Mouse (Mus musculus): ENCODE measurements around the gene Tob2. TPM values are rescaled to one million over a fixed set of nuclear protein-coding genes. Genes with fewer than 3 reads are reported as not detected.

The Tob2 gene
- polyA plus RNA-seq, 1 experiment, result 37.9 TPM

- TF ChIP-seq E2F4 (IDR thresholded peaks at IDR 0.05; ENCODE audit: insufficient read depth), result no peak
- no peak for TF ChIP-seq TCF3 (IDR thresholded peaks at IDR 0.05; ENCODE audit: insufficient read length, low read depth)
- TF ChIP-seq POLR2AphosphoS2 (IDR thresholded peaks at IDR 0.05; ENCODE audit: insufficient read length, low read depth), result no peak
- no peak for TF ChIP-seq REST (IDR thresholded peaks at IDR 0.05; ENCODE audit: insufficient read depth, insufficient read length)
- no peak for TF ChIP-seq CEBPB (IDR thresholded peaks at IDR 0.05; ENCODE audit: insufficient read depth, poor library complexity, severe bottlenecking)
- Histone ChIP-seq H3K79me2 (ENCODE audit: control insufficient read depth, insufficient read depth) (no peaks in the 10 kb centered on the region), H3K27me3 (ENCODE audit: control insufficient read depth, insufficient read depth, insufficient read length) (no peaks in the 10 kb centered on the region), H3K36me3 (ENCODE audit: control insufficient read depth, insufficient read depth) (no peaks in the 10 kb centered on the region), H3K4me2 (ENCODE audit: low read depth) (peak overlapping the region; percentile 98), H3ac (ENCODE audit: control insufficient read depth, insufficient read length) (peak overlapping the region; percentile 28), H3K4me3 (peak overlapping the region; percentile 6)
Measured at GRCm38 (mm10) chr15:81803425-81803951, 55.1 kb downstream of the Tob2 start.

DNA sequence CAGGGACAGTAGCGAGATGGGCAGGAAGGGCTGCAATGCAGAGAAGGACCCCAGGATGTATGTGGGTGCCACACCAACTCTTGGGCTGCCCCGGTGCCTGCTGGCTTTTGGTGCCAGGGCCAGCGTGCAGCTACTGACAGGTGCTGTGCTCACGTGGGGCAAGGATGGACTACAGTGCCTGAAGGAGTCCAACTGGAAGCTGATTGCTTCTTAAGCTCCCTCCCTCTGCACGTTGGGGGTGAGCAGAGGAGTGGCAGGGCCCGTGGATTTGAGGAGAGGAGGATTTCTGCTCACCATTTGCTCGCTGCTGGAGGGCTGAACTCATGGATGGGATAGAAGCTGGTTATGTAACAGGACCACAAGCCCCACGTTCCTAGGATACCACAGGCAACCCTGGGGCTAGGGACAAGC is 55.6 kb downstream of the Tob2 start:
- Histone ChIP-seq H3K4me2 (ENCODE audit: low read depth) (peak overlapping the region; percentile 98), H3K4me3 (peak overlapping the region; percentile 6), H3K27me3 (ENCODE audit: control insufficient read depth, insufficient read depth, insufficient read length) (no peaks in the 10 kb centered on the region), H3K36me3 (ENCODE audit: control insufficient read depth, insufficient read depth) (no peaks in the 10 kb centered on the region), H3ac (ENCODE audit: control insufficient read depth, insufficient read length) (peak overlapping the region; percentile 28), H3K79me2 (ENCODE audit: control insufficient read depth, insufficient read depth) (no peaks in the 10 kb centered on the region)
- TF ChIP-seq CEBPB (IDR thresholded peaks at IDR 0.05; ENCODE audit: insufficient read depth, poor library complexity, severe bottlenecking) (no peak), REST (IDR thresholded peaks at IDR 0.05; ENCODE audit: insufficient read depth, insufficient read length) (no peak), POLR2A (IDR thresholded peaks at IDR 0.05; ENCODE audit: insufficient read length, low read depth) (no peak), TCF3 (IDR thresholded peaks at IDR 0.05; ENCODE audit: insufficient read length, low read depth) (no peak), MYOG (IDR thresholded peaks at IDR 0.05; ENCODE audit: control insufficient read depth in 1 of 3, insufficient read depth in 1 of 3, insufficient read length in 2 of 3, low read depth in 2 of 3) (peak; percentile 25 to 69 (median 32)), POLR2AphosphoS2 (IDR thresholded peaks at IDR 0.05; ENCODE audit: insufficient read length, low read depth) (no peak), USF1 (IDR thresholded peaks at IDR 0.05; ENCODE audit: low read depth) (peak; percentile 56), SRF (IDR thresholded peaks at IDR 0.05; ENCODE audit: control insufficient read depth, insufficient read length, low read depth) (no peak), TCF12 (IDR thresholded peaks at IDR 0.05; ENCODE audit: insufficient read depth, poor library complexity, severe bottlenecking) (no peak), E2F4 (IDR thresholded peaks at IDR 0.05; ENCODE audit: insufficient read depth) (no peak), MYOD1 (IDR thresholded peaks at IDR 0.05; ENCODE audit: control insufficient read depth in 1 of 3, insufficient read length in 2 of 3, low read depth in 2 of 3) (peak in 2 of 3 experiments; percentile 68), MAX (IDR thresholded peaks at IDR 0.05; ENCODE audit: low read depth) (no peak)

GRCm38 (mm10) chr15:81802001-81802890 is 56.4 kb downstream of the Tob2 start, which contains the start of gene Tef:
TSS of gene Tef (plus strand) at chr15:81802421.
- Histone ChIP-seq H3K36me3 (ENCODE audit: control insufficient read depth, insufficient read depth) (no peaks in the 10 kb centered on the region), H3K4me3 (peak within 1 kb of the TSS; percentile 6), H3K4me2 (ENCODE audit: low read depth) (peak within 1 kb of the TSS; percentile 98), H3K27me3 (ENCODE audit: control insufficient read depth, insufficient read depth, insufficient read length) (no peaks in the 10 kb centered on the region), H3ac (ENCODE audit: control insufficient read depth, insufficient read length) (peak within 1 kb of the TSS; percentile 28), H3K79me2 (ENCODE audit: control insufficient read depth, insufficient read depth) (no peaks in the 10 kb centered on the region)
- TF ChIP-seq E2F4 (IDR thresholded peaks at IDR 0.05; ENCODE audit: insufficient read depth), result no peak
- no peak for TF ChIP-seq REST (IDR thresholded peaks at IDR 0.05; ENCODE audit: insufficient read depth, insufficient read length)
- TF ChIP-seq TCF3 (IDR thresholded peaks at IDR 0.05; ENCODE audit: insufficient read length, low read depth), result no peak
- peak; percentile 99 for TF ChIP-seq USF1 (IDR thresholded peaks at IDR 0.05; ENCODE audit: low read depth)
- peak in 2 of 3 experiments; percentile 72 to 81 for TF ChIP-seq MYOD1 (IDR thresholded peaks at IDR 0.05; ENCODE audit: control insufficient read depth in 1 of 3, insufficient read length in 2 of 3, low read depth in 2 of 3)
- TF ChIP-seq POLR2AphosphoS2 (IDR thresholded peaks at IDR 0.05; ENCODE audit: insufficient read length, low read depth), result peak; percentile 19
- peak; percentile 31 for TF ChIP-seq POLR2A (IDR thresholded peaks at IDR 0.05; ENCODE audit: insufficient read length, low read depth)
- TF ChIP-seq MYOG (IDR thresholded peaks at IDR 0.05; ENCODE audit: control insufficient read depth in 1 of 3, insufficient read depth in 1 of 3, insufficient read length in 2 of 3, low read depth in 2 of 3), result peak in 2 of 3 experiments; percentile 71 to 81
- TF ChIP-seq CEBPB (IDR thresholded peaks at IDR 0.05; ENCODE audit: insufficient read depth, poor library complexity, severe bottlenecking), result 0 out of 2 replicates have a peak, but pooled peaks have one; percentile 25
- TF ChIP-seq SRF (IDR thresholded peaks at IDR 0.05; ENCODE audit: control insufficient read depth, insufficient read length, low read depth), result peak; percentile 51
- TF ChIP-seq MAX (IDR thresholded peaks at IDR 0.05; ENCODE audit: low read depth), result peak; percentile 77
- TF ChIP-seq TCF12 (IDR thresholded peaks at IDR 0.05; ENCODE audit: insufficient read depth, poor library complexity, severe bottlenecking), result no peak

- no peak overlapping the region for H3K4me2 ChIP-seq (ENCODE audit: low read depth)
- no peaks in the 10 kb centered on the region for H3K27me3 ChIP-seq (ENCODE audit: control insufficient read depth, insufficient read depth, insufficient read length)
- TF ChIP-seq POLR2A (IDR thresholded peaks at IDR 0.05; ENCODE audit: insufficient read length, low read depth) (no peak), MYOD1 (IDR thresholded peaks at IDR 0.05; ENCODE audit: control insufficient read depth in 1 of 3, insufficient read length in 2 of 3, low read depth in 2 of 3) (no peak), MYOG (IDR thresholded peaks at IDR 0.05; ENCODE audit: control insufficient read depth in 1 of 3, insufficient read depth in 1 of 3, insufficient read length in 2 of 3, low read depth in 2 of 3) (no peak), CEBPB (IDR thresholded peaks at IDR 0.05; ENCODE audit: insufficient read depth, poor library complexity, severe bottlenecking) (no peak), USF1 (IDR thresholded peaks at IDR 0.05; ENCODE audit: low read depth) (no peak), MAX (IDR thresholded peaks at IDR 0.05; ENCODE audit: low read depth) (no peak), E2F4 (IDR thresholded peaks at IDR 0.05; ENCODE audit: insufficient read depth) (no peak), POLR2AphosphoS2 (IDR thresholded peaks at IDR 0.05; ENCODE audit: insufficient read length, low read depth) (no peak), TCF3 (IDR thresholded peaks at IDR 0.05; ENCODE audit: insufficient read length, low read depth) (no peak), TCF12 (IDR thresholded peaks at IDR 0.05; ENCODE audit: insufficient read depth, poor library complexity, severe bottlenecking) (no peak), REST (IDR thresholded peaks at IDR 0.05; ENCODE audit: insufficient read depth, insufficient read length) (no peak)
- H3ac ChIP-seq (ENCODE audit: control insufficient read depth, insufficient read length), result no peak overlapping the region
- no peaks in the 10 kb centered on the region for H3K79me2 ChIP-seq (ENCODE audit: control insufficient read depth, insufficient read depth)
- no peak overlapping the region for H3K4me3 ChIP-seq
- H3K36me3 ChIP-seq (ENCODE audit: control insufficient read depth, insufficient read depth), result no peaks in the 10 kb centered on the region
Measured at GRCm38 (mm10) chr15:81800391-81800790, 58.2 kb downstream of the Tob2 start.
